Mouse (Mus musculus) MN1 (cell line): ENCODE measurements around the gene Cbx5.
A peak's percentile ranks its signal among the peaks of the same experiment; 100 is the strongest.
"Not testable (repeated sequence)": the region's sequence is repeated elsewhere in the genome, so short reads cannot be mapped to it uniquely, and the experiment has no call there.

ENCODE experiments used
- DNase-seq: peaks from one replicate; pipeline ENCODE4 v3.0.0-alpha.2; 2016; ENCODE audit warnings: low spot score

Cbx5 gene

GRCm38 (mm10) chr15:103250195-103250740, 10.7 kb upstream of the Cbx5 start:
- peak; percentile 79 for DNase-seq

GRCm38 (mm10) chr15:103249511-103249910, 9.9 kb upstream of the Cbx5 start:
- not testable (repeated sequence) for DNase-seq

- peak; percentile 23 for DNase-seq
Measured at GRCm38 (mm10) chr15:103248401-103249313, 9.0 kb upstream of the Cbx5 start.

GRCm38 (mm10) chr15:103247782-103248400, 8.3 kb upstream of the Cbx5 start:
- no peak for DNase-seq

GRCm38 (mm10) chr15:103247078-103247781, 7.6 kb upstream of the Cbx5 start:
- DNase-seq, result no peak

GRCm38 (mm10) chr15:103245616-103246015, 6.0 kb upstream of the Cbx5 start:
- no peak for DNase-seq

GRCm38 (mm10) chr15:103242885-103243284, 3.3 kb upstream of the Cbx5 start:
- DNase-seq, result peak; percentile 26

GRCm38 (mm10) chr15:103241071-103242018, 1.7 kb upstream of the Cbx5 start:
- peak; percentile 44 for DNase-seq

GRCm38 (mm10) chr15:103240160-103241028, 778 bp upstream of the Cbx5 start, which contains the start of gene Hnrnpa1:
Gene Hnrnpa1 (plus strand): TSS chr15:103240432.
- DNase-seq, result peak; percentile 100

GRCm38 (mm10) chr15:103239130-103239684, 409 bp downstream of the Cbx5 start:
- DNase-seq, result peak; percentile 100

GRCm38 (mm10) chr15:103237295-103237694, 2.3 kb downstream of the Cbx5 start:
- DNase-seq, result no peak

- no peak for DNase-seq
Measured at GRCm38 (mm10) chr15:103233119-103233518, 6.5 kb downstream of the Cbx5 start.

GRCm38 (mm10) chr15:103228904-103229303, 10.7 kb downstream of the Cbx5 start:
- DNase-seq, result no peak

- DNase-seq, result no peak
Measured at GRCm38 (mm10) chr15:103227572-103227971, 12.0 kb downstream of the Cbx5 start.

GRCm38 (mm10) chr15:103227022-103227421, 12.6 kb downstream of the Cbx5 start:
- no peak for DNase-seq

- no peak for DNase-seq
Measured at GRCm38 (mm10) chr15:103224161-103224560, 15.5 kb downstream of the Cbx5 start.

- peak; percentile 30 for DNase-seq
Measured at GRCm38 (mm10) chr15:103221386-103221785, 18.2 kb downstream of the Cbx5 start.

GRCm38 (mm10) chr15:103220785-103221184, 18.8 kb downstream of the Cbx5 start:
- DNase-seq, result peak; percentile 37

GRCm38 (mm10) chr15:103216052-103216451, 23.6 kb downstream of the Cbx5 start:
- DNase-seq, result no peak
